Mouse (Mus musculus): ENCODE results near the gene Gm10974.

Gm10974 gene

GRCm38 (mm10) chr7:66359044-66359443 is 6.7 kb upstream of the Gm10974 start:
- no peak for DNase-seq (ENCODE audit: low spot score)

GRCm38 (mm10) chr7:66364491-66364890 is 1.2 kb upstream of the Gm10974 start:
- DNase-seq (ENCODE audit: low spot score) = no peak

GRCm38 (mm10) chr7:66365411-66365810 is 294 bp upstream of the Gm10974 start:
- no peak for DNase-seq (ENCODE audit: low spot score)

- DNase-seq (ENCODE audit: low spot score) = no peak
These were observed 3.6 kb downstream of the Gm10974 start for GRCm38 (mm10) chr7:66369071-66369933.

- no peak for DNase-seq (ENCODE audit: low spot score)
These were observed 4.3 kb downstream of the Gm10974 start for GRCm38 (mm10) chr7:66369934-66370445.

GRCm38 (mm10) chr7:66370970-66371369 is 5.3 kb downstream of the Gm10974 start:
- DNase-seq (ENCODE audit: low spot score) = no peak

GRCm38 (mm10) chr7:66373391-66373790 is 7.7 kb downstream of the Gm10974 start:
- no peak for DNase-seq (ENCODE audit: low spot score)

GRCm38 (mm10) chr7:66375736-66376135 is 10.0 kb downstream of the Gm10974 start:
- no peak for DNase-seq (ENCODE audit: low spot score)

- no peak for DNase-seq (ENCODE audit: low spot score)
These were observed 10.9 kb downstream of the Gm10974 start for GRCm38 (mm10) chr7:66376560-66376959.

- no peak for DNase-seq (ENCODE audit: low spot score)
These were observed 18.5 kb downstream of the Gm10974 start for GRCm38 (mm10) chr7:66384213-66384612.

- no peak for DNase-seq (ENCODE audit: low spot score)
These were observed 19.2 kb downstream of the Gm10974 start for GRCm38 (mm10) chr7:66384891-66385290.

- DNase-seq (ENCODE audit: low spot score) = no peak
These were observed 20.1 kb downstream of the Gm10974 start for GRCm38 (mm10) chr7:66385826-66386225.

GRCm38 (mm10) chr7:66386411-66386810 is 20.7 kb downstream of the Gm10974 start:
- no peak for DNase-seq (ENCODE audit: low spot score)

- no peak for DNase-seq (ENCODE audit: low spot score)
These were observed 21.7 kb downstream of the Gm10974 start for GRCm38 (mm10) chr7:66387419-66387812.

- DNase-seq (ENCODE audit: low spot score) = no peak
These were observed 22.3 kb downstream of the Gm10974 start, which contains the start of gene Lrrk1 for GRCm38 (mm10) chr7:66387813-66388521. Gene Lrrk1, minus strand, starts transcription at chr7:66388350.

GRCm38 (mm10) chr7:66388621-66389532 is 23.2 kb downstream of the Gm10974 start:
- peak; percentile 51 for DNase-seq (ENCODE audit: low spot score)

GRCm38 (mm10) chr7:66397288-66397687 is 31.6 kb downstream of the Gm10974 start:
- no peak for DNase-seq (ENCODE audit: low spot score)

- DNase-seq (ENCODE audit: low spot score) = no peak
These were observed 35.9 kb downstream of the Gm10974 start for GRCm38 (mm10) chr7:66401605-66402004.

GRCm38 (mm10) chr7:66402876-66403275 is 37.2 kb downstream of the Gm10974 start:
- DNase-seq (ENCODE audit: low spot score) = no peak

GRCm38 (mm10) chr7:66404141-66404540 is 38.4 kb downstream of the Gm10974 start:
- no peak for DNase-seq (ENCODE audit: low spot score)

GRCm38 (mm10) chr7:66404802-66405201 is 39.1 kb downstream of the Gm10974 start:
- no peak for DNase-seq (ENCODE audit: low spot score)

GRCm38 (mm10) chr7:66405541-66405940 is 39.8 kb downstream of the Gm10974 start:
- peak; percentile 75 for DNase-seq (ENCODE audit: low spot score)

Measured in ovary, adult 18-20 months (tissue).